Mouse (Mus musculus): Measurements from ENCODE around the gene Gm11011. TPM values are rescaled to one million over a fixed set of nuclear protein-coding genes. Genes with fewer than 3 reads are reported as not detected.

Gm11011 gene
- not detected in 2 replicates for polyA plus RNA-seq (2012; rRNA removed)

GRCm38 (mm10) chr2:169587645-169588044, at the start of gene Gm11011:
TSS of gene Gm11011 (minus strand) at chr2:169587745.

GRCm38 (mm10) chr2:169632338-169633151, 45.0 kb upstream of the Gm11011 start, which contains the start of gene Tshz2:
TSS of gene Tshz2 (plus strand) at chr2:169633013.

Other genes starting within 250 kb of the Gm11011 start
- gene Tshz2, start 45.3 kb upstream of the Gm11011 start, polyA plus RNA-seq (2012; rRNA removed): 2.2 and 2.5 TPM in 2 replicates